Mouse (Mus musculus): ENCODE measurements at regions not wholly inside any gene's neighbourhood (a gene's known extent, or its start where the extent isn't known, plus 50 kb on each side); places are given as distances from the start of the nearest gene placed in this dataset.

- Histone ChIP-seq H3K4me3 (no peak overlapping the region), H3K36me3 (no peaks in the 10 kb centered on the region), H3K9me3 (replicated peaks) (no peaks in the 10 kb centered on the region), H3K4me1 (0 out of 2 replicates have a peak, but pooled peaks cover 3% of the 10 kb centered on the region), H3K27me3 (ENCODE audit: low read depth, poor library complexity, severe bottlenecking) (no peaks in the 10 kb centered on the region), H3K27ac (replicated peaks) (no peak overlapping the region)
- 92% methylated on average over 6 of the region's 6 CpGs for WGBS
- no peak for DNase-seq (ENCODE audit: low spot score)
Observed at GRCm38 (mm10) chr6:51097488-51097887, 335.0 kb upstream of the Nfe2l3 start.

- Histone ChIP-seq H3K36me3 (no peaks in the 10 kb centered on the region), H3K27me3 (ENCODE audit: low read depth, poor library complexity, severe bottlenecking) (no peaks in the 10 kb centered on the region), H3K9me3 (replicated peaks) (no peaks in the 10 kb centered on the region), H3K4me3 (no peak overlapping the region), H3K27ac (replicated peaks) (no peak overlapping the region), H3K4me1 (no peaks in the 10 kb centered on the region; the same call in 1 of the 2 replicates)
- no peak for DNase-seq (ENCODE audit: low spot score)
- 87% methylated on average over 4 of the region's 4 CpGs for WGBS
Observed at GRCm38 (mm10) chr6:51100341-51100740, 332.1 kb upstream of the Nfe2l3 start.

GRCm38 (mm10) chr6:51103236-51103635 is 329.2 kb upstream of the Nfe2l3 start:
- Histone ChIP-seq H3K9me3 (replicated peaks) (no peaks in the 10 kb centered on the region), H3K36me3 (no peaks in the 10 kb centered on the region), H3K27me3 (ENCODE audit: low read depth, poor library complexity, severe bottlenecking) (no peaks in the 10 kb centered on the region), H3K4me1 (peaks cover under 1% of the 10 kb centered on the region), H3K4me3 (no peak overlapping the region), H3K27ac (replicated peaks) (no peak overlapping the region)
- DNase-seq (ENCODE audit: low spot score) = no peak
- 82% methylated on average over 4 of the region's 4 CpGs for WGBS

GRCm38 (mm10) chr6:51104336-51104735 is 328.1 kb upstream of the Nfe2l3 start:
- Histone ChIP-seq H3K4me3 (no peak overlapping the region), H3K27me3 (ENCODE audit: low read depth, poor library complexity, severe bottlenecking) (no peaks in the 10 kb centered on the region), H3K27ac (replicated peaks) (0 out of 2 replicates have a peak overlapping the region, but pooled peaks have one; percentile 6), H3K36me3 (no peaks in the 10 kb centered on the region), H3K9me3 (replicated peaks) (no peaks in the 10 kb centered on the region), H3K4me1 (peaks cover 4% of the 10 kb centered on the region)
- DNase-seq (ENCODE audit: low spot score) = no peak
- 85% methylated on average over 5 of the region's 5 CpGs for WGBS

- DNase-seq (ENCODE audit: low spot score) = peak; percentile 20
- Histone ChIP-seq H3K36me3 (no peaks in the 10 kb centered on the region), H3K4me3 (no peak overlapping the region), H3K4me1 (peaks cover 4% of the 10 kb centered on the region; the same call in 1 of the 2 replicates), H3K27me3 (ENCODE audit: low read depth, poor library complexity, severe bottlenecking) (no peaks in the 10 kb centered on the region), H3K27ac (replicated peaks) (peak overlapping the region; percentile 46), H3K9me3 (replicated peaks) (0 out of 2 replicates have a peak, but pooled peaks cover 3% of the 10 kb centered on the region)
- WGBS = 39% methylated on average over 8 of the region's 8 CpGs
Observed at GRCm38 (mm10) chr6:51108336-51108956, 324.0 kb upstream of the Nfe2l3 start.

GRCm38 (mm10) chr6:51110596-51110995 is 321.9 kb upstream of the Nfe2l3 start:
- Histone ChIP-seq H3K9me3 (replicated peaks) (0 out of 2 replicates have a peak, but pooled peaks cover 3% of the 10 kb centered on the region), H3K4me1 (peaks cover 13% of the 10 kb centered on the region), H3K36me3 (no peaks in the 10 kb centered on the region), H3K27ac (replicated peaks) (no peak overlapping the region), H3K27me3 (ENCODE audit: low read depth, poor library complexity, severe bottlenecking) (no peaks in the 10 kb centered on the region), H3K4me3 (no peak overlapping the region)
- no peak for DNase-seq (ENCODE audit: low spot score)
- 95% methylated on average over 3 of the region's 3 CpGs for WGBS

GRCm38 (mm10) chr6:51114604-51115333 is 317.7 kb upstream of the Nfe2l3 start:
- DNase-seq (ENCODE audit: low spot score) = no peak
- Histone ChIP-seq H3K27me3 (ENCODE audit: low read depth, poor library complexity, severe bottlenecking) (no peaks in the 10 kb centered on the region), H3K9me3 (replicated peaks) (0 out of 2 replicates have a peak, but pooled peaks cover 3% of the 10 kb centered on the region), H3K27ac (replicated peaks) (peak overlapping the region; percentile 52; the same call in 1 of the 2 replicates), H3K36me3 (no peaks in the 10 kb centered on the region), H3K4me3 (no peak overlapping the region), H3K4me1 (peaks cover 16% of the 10 kb centered on the region)
- WGBS = 72% methylated on average over 10 of the region's 10 CpGs

GRCm38 (mm10) chr6:51118833-51119535 is 313.5 kb upstream of the Nfe2l3 start:
- no peaks in the 10 kb centered on the region for H3K36me3 ChIP-seq
- H3K9me3 ChIP-seq (replicated peaks) = no peaks in the 10 kb centered on the region
- H3K4me1 ChIP-seq = peaks cover 27% of the 10 kb centered on the region
- WGBS = 75% methylated on average over 9 of the region's 9 CpGs
- peak overlapping the region; percentile 10; the same call in 1 of the 2 replicates for H3K27ac ChIP-seq (replicated peaks)
- DNase-seq (ENCODE audit: low spot score) = no peak
- H3K27me3 ChIP-seq (ENCODE audit: low read depth, poor library complexity, severe bottlenecking) = no peaks in the 10 kb centered on the region
- H3K4me3 ChIP-seq = no peak overlapping the region

- no peaks in the 10 kb centered on the region for H3K36me3 ChIP-seq
- 89% methylated on average over 12 of the region's 12 CpGs for WGBS
- no peak for DNase-seq (ENCODE audit: low spot score)
- H3K27ac ChIP-seq (replicated peaks) = no peak overlapping the region
- H3K4me3 ChIP-seq = no peak overlapping the region
- no peaks in the 10 kb centered on the region for H3K9me3 ChIP-seq (replicated peaks)
- H3K4me1 ChIP-seq = peaks cover 23% of the 10 kb centered on the region
- no peaks in the 10 kb centered on the region for H3K27me3 ChIP-seq (ENCODE audit: low read depth, poor library complexity, severe bottlenecking)
Observed at GRCm38 (mm10) chr6:51119691-51120302, 312.7 kb upstream of the Nfe2l3 start.

GRCm38 (mm10) chr6:51122941-51123340 is 309.5 kb upstream of the Nfe2l3 start:
- Histone ChIP-seq H3K27me3 (ENCODE audit: low read depth, poor library complexity, severe bottlenecking) (no peaks in the 10 kb centered on the region), H3K4me3 (no peak overlapping the region), H3K27ac (replicated peaks) (no peak overlapping the region), H3K9me3 (replicated peaks) (no peaks in the 10 kb centered on the region), H3K36me3 (no peaks in the 10 kb centered on the region), H3K4me1 (peaks cover 16% of the 10 kb centered on the region)
- no peak for DNase-seq (ENCODE audit: low spot score)
- 60% methylated on average over 5 of the region's 5 CpGs for WGBS

GRCm38 (mm10) chr6:51127851-51128250 is 304.6 kb upstream of the Nfe2l3 start:
- Histone ChIP-seq H3K9me3 (replicated peaks) (no peaks in the 10 kb centered on the region), H3K4me3 (no peak overlapping the region), H3K27me3 (ENCODE audit: low read depth, poor library complexity, severe bottlenecking) (no peaks in the 10 kb centered on the region), H3K36me3 (no peaks in the 10 kb centered on the region), H3K4me1 (peaks cover 2% of the 10 kb centered on the region; the same call in 1 of the 2 replicates), H3K27ac (replicated peaks) (no peak overlapping the region)
- DNase-seq (ENCODE audit: low spot score) = no peak
- 89% methylated on average over 6 of the region's 6 CpGs for WGBS

- 95% methylated on average over 13 of the region's 13 CpGs for WGBS
- Histone ChIP-seq H3K9me3 (replicated peaks) (no peaks in the 10 kb centered on the region), H3K4me3 (no peak overlapping the region), H3K36me3 (no peaks in the 10 kb centered on the region), H3K27me3 (ENCODE audit: low read depth, poor library complexity, severe bottlenecking) (no peaks in the 10 kb centered on the region), H3K4me1 (no peaks in the 10 kb centered on the region), H3K27ac (replicated peaks) (no peak overlapping the region)
- DNase-seq (ENCODE audit: low spot score) = no peak
Observed at GRCm38 (mm10) chr6:51129096-51129495, 303.4 kb upstream of the Nfe2l3 start.

All from midbrain, embryonic 10.5 days (tissue).